Mouse (Mus musculus): ENCODE results near the gene Col5a1.

Gene Col5a1

DNA sequence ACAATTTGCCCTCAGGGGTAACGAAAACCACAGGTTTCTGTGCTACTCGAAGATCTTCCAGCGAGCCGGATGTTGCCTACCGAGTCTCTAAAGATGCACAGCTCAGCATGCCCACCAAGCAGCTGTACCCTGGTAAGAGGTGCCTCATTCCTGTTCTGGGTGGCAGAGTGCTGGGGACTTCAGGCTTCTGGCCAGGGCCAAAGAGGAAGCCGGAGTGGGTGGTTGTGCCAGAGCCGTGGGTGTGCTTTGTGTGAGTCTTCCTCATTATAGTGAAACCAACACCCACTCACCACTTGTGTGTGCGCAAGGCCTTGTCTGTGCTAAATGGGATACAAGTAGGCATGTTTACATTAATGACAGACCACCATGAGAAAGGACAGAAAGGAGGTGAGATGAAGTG, 35.8 kb downstream of the Col5a1 start:
- DNase-seq (ENCODE audit: low read depth), result no peak

DNA sequence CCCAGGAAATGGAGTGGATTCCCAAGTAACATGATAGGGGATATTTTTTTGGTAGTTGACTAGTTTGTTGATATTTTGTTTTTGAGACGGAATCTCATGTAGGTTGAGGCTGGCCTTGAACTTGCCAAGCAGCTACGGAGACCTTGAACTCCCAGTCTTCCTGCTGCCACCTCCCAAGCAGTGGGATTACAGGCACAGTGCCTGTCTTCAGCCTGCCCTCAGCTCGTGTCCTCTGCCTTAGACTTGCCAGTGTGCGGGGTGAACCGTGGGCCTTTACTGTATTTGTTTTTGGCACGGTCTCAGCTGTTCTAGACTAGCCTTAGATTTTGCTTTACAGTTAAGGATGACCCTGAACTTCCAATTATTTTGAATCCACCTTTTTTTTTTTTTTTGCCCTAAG, 37.5 kb downstream of the Col5a1 start:
- no peak for DNase-seq (ENCODE audit: low read depth)

DNA sequence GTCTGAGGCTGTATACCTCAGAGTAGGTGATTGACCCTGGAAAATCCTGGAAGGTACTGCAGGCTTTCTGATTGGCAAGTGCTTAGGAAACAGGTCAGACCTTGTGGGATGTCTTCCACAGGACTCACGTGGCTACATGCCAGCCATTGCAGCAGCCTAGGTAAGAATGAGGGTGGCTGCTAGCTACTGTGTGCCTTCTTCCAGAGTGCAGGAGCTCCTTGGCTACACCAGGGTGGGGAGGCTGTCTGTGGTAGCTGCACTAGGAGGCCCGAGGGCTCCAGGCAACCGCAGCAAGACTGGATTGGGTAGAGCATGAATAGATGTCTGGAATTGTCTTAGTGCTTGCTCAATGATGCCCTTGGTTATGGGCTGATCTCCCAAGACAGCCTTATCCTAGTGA, 38.2 kb downstream of the Col5a1 start:
- no peak for DNase-seq (ENCODE audit: low read depth)

DNA sequence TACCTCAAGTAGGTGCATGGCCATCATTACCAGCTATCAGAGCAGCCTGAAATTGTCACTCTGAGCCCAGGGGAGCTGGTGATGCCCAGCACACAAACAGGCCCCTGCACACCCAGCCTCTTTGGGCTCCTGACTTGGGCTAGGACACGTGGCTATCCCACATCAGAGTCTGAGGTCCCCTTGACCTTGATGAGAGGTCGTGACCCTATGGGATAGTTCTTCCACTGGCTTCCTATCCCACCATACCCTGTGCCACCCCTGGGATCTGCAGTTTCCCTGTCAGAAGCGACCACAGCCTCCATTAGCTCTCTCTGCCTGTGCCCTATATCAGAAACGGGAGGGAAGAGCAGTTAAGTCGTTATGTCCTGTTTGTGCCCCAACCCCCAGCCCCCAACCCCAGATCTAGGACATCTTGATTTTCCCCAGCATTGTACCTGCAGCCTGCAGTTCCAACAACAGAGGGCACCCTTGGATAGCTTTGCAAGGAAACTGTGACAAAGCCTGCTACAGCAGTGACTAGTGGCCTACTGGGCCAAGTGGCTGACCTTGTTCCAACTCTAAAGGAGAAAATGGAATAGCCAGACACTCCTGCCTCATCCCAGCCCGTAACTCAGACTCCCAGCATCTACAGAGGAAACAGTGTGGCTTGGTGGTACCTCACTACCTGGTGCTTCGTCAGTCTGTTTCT, 40.4 kb downstream of the Col5a1 start:
- DNase-seq (ENCODE audit: low read depth), result no peak

GRCm38 (mm10) chr2:27930471-27931015, 44.3 kb downstream of the Col5a1 start:
- no peak for DNase-seq (ENCODE audit: low read depth)

DNA sequence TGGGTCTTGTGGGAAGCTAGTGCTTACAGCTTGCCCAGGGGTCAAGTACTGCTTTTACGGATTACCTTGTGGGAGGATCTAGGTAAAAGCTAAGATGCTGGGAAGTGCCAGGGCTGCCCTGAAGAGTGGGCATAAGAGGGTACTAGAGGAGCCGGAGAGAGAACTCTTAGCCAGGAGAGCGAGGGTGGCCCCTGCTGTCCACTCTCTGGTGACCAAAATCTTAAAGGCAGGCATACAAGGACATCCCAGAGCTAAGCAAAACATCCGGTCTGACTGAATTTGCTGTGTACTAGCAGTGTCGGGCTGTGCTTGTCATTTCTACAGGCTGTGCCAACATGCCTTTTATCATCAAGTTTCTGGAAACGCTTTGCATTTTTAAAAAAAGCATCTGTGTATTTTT, 44.9 kb downstream of the Col5a1 start:
- no peak for DNase-seq (ENCODE audit: low read depth)

- no peak for DNase-seq (ENCODE audit: low read depth)
Measured at GRCm38 (mm10) chr2:27931971-27932370, 45.7 kb downstream of the Col5a1 start.

GRCm38 (mm10) chr2:27934269-27934668, 48.0 kb downstream of the Col5a1 start:
- no peak for DNase-seq (ENCODE audit: low read depth)

GRCm38 (mm10) chr2:27934831-27935230, 48.6 kb downstream of the Col5a1 start:
- no peak for DNase-seq (ENCODE audit: low read depth)

DNA sequence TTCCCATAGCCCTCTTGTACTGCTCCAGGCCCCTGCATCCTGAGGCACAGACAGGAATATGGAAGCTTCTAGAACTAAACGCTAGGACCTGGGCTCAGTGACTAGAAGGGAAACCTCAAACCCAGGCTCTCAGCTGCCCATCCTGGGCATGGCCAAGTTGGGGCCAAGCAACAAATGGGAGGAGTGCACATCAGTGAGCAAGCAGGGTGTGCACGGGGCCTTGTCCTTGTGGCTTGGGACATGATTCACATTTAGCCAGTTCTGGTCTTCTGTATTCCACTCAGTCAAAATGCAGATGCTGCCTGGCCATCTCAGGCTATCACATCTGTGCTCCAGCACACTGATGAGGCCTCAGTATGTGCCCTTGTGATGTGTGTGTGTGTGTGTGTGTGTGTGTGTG, 49.2 kb downstream of the Col5a1 start:
- no peak for DNase-seq (ENCODE audit: low read depth)

- no peak for DNase-seq (ENCODE audit: low read depth)
Measured at GRCm38 (mm10) chr2:27936607-27937191, 50.5 kb downstream of the Col5a1 start.

GRCm38 (mm10) chr2:27939433-27939832, 53.2 kb downstream of the Col5a1 start:
- DNase-seq (ENCODE audit: low read depth), result no peak

DNA sequence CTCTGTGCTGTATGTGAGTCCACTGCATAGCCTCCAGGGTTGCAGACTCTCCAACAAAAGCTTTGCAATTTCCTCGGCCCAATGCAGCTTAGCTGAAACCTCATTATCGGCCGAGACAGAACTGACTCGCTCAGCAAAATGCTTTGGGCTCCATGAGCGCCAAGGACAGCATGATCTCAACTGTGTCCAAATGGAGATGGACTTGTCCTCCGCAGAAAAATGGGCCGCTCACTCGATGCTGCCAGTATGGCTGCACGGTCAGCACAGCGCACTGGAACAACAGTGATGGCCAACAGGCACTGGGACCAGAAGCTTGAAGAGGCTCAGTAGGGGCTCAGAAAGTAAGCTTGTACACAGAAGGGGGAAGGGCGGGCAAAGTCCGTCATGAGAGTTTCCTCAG, 53.9 kb downstream of the Col5a1 start:
- DNase-seq (ENCODE audit: low read depth), result no peak

GRCm38 (mm10) chr2:27947252-27947651, 61.0 kb downstream of the Col5a1 start:
- DNase-seq (ENCODE audit: low read depth), result no peak

GRCm38 (mm10) chr2:27947917-27948316, 61.7 kb downstream of the Col5a1 start:
- no peak for DNase-seq (ENCODE audit: low read depth)

GRCm38 (mm10) chr2:27953866-27954265, 67.6 kb downstream of the Col5a1 start:
- no peak for DNase-seq (ENCODE audit: low read depth)

- no peak for DNase-seq (ENCODE audit: low read depth)
Measured at GRCm38 (mm10) chr2:27954924-27955323, 68.7 kb downstream of the Col5a1 start.

DNA sequence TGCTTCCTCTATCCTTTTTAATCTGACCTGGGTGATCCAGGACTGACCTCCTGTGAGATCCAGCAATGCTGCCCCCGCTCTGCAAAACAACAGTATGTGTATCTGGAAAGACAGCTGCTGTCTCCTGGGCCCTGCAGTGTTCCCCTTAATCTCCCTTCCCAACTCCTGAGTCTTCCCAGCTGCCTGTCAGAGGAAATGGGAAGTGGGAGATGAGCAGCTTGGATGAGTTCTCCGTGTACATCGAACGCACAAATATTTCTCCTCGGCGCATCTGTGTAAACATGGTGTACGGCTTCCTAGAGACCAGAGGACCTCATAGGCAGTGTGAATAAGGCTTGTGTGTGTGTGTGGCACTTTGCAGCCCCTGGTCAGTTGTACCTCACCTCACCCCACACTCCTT, 70.5 kb downstream of the Col5a1 start:
- DNase-seq (ENCODE audit: low read depth), result no peak

DNA sequence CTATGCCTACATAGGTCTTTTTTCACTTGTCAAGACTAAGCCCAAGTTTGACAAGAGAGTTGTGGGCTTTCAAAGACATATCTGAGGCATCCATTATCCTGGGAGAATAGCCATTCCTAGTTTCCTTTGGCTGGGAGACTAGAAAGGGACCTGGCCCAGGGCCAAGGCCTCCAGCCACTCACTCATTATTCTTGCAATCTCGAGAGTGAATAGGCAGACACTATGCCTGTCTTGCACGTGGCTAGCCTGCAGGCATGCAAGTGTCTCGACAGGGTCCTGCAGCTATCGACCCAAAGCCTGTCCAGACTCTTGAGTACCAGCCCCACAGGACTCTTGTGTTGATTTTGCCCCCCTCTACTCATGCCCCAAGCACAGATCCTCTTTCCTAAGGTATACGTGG, 71.0 kb downstream of the Col5a1 start:
- no peak for DNase-seq (ENCODE audit: low read depth)

DNA sequence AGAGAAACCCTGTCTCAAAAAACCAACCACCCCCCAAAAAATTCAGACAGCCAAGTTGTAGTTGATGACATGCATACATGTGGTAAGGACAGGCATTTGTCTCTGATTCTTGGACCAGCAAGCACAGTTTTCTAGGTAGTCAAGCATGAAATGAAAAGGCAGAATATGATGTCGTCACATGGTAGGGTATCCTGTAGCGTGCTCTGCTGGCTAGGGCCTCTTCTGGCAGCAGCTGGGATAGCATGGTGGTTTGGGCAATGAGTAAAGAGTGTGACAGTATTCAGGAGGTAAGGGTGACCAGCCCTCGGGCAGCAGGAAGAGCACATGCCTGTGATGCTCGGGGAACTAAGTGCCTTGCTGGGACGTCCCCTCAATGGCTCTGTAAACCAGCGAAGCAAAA, 73.0 kb downstream of the Col5a1 start:
- no peak for DNase-seq (ENCODE audit: low read depth)

GRCm38 (mm10) chr2:27961190-27961589, 75.0 kb downstream of the Col5a1 start:
- DNase-seq (ENCODE audit: low read depth), result no peak

DNA sequence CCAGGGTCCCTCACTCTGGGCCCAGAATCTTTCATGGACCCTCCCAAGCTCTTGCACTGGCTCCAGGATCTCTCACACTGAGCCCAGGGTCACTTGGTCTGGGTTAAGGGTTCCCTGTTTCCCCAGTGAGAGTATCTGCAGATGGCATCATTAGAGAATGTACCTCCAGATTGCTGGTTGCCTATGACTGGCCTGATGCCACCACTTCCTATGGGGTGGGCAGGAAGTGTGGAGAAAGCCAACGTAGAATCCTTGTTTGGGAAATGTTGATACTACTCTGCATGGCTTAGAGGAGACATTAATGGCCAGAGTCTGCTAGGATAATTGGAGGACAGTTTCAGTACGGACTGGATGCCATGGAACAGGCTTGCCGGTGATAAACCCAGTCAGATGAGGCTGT, 76.2 kb downstream of the Col5a1 start:
- no peak for DNase-seq (ENCODE audit: low read depth)

- no peak for DNase-seq (ENCODE audit: low read depth)
Measured at GRCm38 (mm10) chr2:27969158-27969557, 82.9 kb downstream of the Col5a1 start.

DNA sequence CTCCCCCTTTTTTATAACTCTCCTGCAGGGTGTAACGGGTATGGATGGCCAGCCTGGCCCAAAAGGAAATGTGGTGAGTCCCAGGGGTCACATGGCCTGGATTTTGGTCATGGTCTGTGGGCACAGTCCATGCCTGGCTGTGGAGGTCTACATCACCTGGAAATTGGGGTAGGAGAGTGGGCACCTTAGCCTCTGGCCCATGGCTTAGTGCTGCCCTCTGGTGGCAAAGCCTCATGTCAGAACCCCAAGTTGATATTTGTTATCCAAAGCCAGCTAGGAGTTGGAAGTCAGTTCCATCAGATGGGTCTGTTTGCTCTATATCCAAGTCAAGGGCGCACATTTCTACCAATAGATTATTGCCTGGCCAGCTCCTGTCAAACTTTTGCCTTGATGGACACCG, 87.6 kb downstream of the Col5a1 start:
- peak; percentile 58 for DNase-seq (ENCODE audit: low read depth)

All from c-Kit-positive CD71-negative TER-119-negative erythroid progenitor cells, embryonic 14.5 days (primary cell).